Mouse (Mus musculus) adrenal gland, postnatal 14 days (tissue): ENCODE results near the gene Ecsit. TPM values are rescaled to one million over a fixed set of nuclear protein-coding genes. Genes with fewer than 3 reads are reported as not detected.
A peak's percentile ranks its signal among the peaks of the same experiment; 100 is the strongest.

Experiments
- DNase-seq: peaks from one replicate; pipeline ENCODE4 v3.0.0; 2021; ENCODE audit warnings: mixed read lengths
- microRNA-seq, 2 experiments: library from miRNA; unstranded; fragments of <30 nt; microRNA quantifications; one replicate each; pipeline ENCODE4 v1.2.0; 2021
- total RNA-seq: library from RNA; stranded (reverse); gene quantifications from 2 replicates; pipeline ENCODE4 v1.2.3, GENCODE M21; 2021

Ecsit gene
- total RNA-seq, 1 experiment from 2014 or later, result 74.9 TPM

DNA sequence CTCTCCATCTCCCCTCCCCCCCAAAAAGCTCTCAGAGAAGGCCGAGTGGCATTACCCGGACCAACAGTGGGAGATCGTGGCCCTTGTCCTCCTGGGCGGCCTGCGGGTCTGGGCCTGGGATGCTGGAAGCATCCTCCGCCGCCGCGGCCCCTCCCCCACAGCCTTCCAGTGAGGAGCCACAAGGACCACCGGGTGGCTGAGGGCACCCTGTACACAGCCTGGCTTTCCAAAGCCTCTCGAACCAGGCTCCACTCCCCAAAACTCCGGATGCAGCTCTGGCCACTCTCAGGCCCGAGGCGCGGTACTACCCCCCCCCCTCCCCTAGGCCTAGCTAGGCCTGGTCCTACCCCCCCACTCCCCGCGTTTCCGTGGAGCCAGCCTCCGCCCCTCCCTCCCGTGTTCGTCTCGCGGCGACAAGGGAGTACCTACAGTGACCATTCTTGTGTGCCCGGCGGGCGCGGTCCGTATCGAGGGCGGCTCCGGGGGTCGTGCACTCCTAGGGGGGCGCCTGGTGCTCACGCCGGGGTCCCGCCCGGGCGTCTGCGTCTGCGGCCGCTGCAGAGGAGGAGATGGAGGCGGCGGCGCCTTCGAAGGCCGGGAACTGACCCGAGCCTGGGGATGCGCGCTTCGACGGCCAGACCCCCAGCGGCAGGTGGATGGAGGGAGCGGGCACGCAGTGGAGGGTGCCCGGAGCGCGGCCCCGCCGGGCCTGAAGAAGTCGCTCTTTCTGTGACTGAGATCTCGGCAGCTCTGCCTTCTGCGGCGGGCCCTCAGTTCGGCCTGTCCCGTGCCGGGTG, 33.9 kb downstream of the Ecsit start:
- DNase-seq, result peak; percentile 35

DNA sequence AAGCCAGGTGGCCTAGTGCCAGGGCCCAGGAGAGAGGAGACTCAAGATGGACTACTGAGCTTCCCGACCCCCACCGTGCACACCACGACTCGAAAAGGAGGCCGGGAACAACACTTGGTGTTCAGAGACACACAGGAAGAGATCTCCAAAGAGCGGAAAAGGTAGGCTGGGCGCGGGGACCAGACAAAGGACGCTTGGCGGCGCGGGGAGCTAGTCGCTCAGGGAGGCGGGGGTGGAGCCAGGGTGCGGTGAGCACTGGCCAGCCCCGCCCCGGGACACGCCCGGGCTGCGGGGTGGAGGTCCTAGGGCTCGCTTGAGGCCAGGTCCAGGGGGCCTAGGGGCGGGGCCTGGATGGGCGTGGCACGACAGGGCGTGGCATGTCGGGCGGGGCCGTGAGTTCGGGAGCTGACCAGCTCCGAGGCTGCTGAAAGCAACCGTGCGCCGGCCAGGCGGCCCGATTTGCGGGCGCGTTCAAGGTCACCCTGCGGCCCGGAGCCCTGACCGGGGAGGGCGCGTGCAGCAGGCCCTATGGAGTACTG, 34.8 kb downstream of the Ecsit start:
- peak; percentile 80 for DNase-seq

DNA sequence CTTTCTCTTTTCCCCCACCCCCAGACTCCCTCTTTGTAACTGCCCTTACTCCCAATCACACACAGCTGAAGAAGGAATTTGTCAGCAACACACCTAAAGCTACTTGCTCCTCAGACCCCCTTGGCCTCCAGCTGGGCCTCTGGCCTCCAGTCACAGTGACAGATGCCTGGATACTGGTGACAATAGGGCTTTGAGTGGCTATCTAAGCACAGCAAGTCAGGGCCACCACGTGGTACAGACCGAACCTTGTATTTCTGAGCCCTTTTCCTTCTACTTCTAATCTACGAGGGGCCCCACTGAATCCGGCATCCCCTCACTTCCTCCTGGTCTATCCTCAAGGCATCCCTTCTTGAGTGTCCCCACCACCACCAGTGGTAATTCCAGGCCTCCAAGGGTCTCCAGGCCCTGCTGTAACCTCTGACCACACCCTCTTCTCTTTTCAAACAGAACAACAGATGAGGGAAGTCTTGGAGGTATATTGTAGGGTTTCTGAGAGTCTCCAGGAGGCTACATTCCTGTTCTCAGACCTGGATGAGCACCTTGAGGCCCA, 35.4 kb downstream of the Ecsit start:
- no peak for DNase-seq

DNA sequence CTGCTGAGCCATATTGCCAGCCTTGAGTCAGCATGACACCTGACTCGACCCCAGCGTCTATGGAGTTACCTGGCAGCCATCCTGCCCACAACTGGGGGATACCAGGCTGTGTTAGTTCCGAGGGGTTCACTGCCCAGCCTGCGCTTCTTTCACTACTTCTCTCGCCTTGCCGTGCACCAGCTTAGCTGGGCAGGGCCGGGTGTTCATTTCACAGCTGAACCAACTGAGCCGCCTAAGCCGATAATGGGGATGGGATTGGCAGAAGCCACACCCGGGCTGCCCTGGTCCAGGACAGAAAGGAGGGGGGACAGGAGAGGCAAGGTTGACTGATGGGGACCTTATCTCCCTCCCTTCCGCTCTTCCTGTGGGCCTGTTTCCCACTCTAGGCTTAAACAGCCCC, 35.9 kb downstream of the Ecsit start:
- no peak for DNase-seq

DNA sequence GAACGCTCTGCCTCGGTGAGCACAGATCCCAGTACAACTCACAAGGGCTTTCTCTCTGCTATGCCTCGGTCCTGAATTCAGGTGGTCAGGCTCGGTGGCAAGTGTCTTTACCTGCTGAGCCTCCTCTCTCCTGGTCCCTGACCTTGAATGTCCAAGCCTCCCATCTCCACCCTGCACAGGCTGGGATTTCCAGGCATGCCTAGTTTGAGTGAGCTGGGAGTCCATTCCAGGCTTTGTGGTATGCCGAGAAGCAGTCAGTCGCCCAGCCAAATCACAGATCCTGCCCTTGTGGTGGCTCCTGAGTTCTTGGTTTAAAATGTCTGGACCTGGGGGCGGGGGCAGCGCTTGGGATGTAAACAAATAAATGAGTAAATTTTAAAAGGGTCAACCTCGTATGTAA, 37.9 kb downstream of the Ecsit start:
- no peak for DNase-seq

DNA sequence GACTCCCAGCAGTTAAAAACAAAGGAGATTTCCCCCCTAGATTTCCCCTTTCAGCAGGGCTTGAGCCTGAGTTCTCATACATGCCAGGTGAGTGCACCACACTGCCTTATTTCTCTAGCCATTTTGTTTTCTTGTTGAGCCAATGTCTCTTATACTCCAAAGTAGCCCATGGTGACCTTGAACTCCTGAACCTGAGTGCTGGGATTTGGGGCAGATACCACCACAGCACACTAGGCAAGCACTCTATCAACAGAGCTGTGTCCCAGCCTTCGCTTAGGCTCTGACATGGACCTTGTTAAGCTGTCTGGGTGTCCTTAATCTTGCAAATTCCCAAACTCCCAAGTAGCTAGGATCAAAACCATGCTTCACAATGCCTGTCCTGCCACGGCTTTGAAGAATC, 43.4 kb downstream of the Ecsit start:
- DNase-seq, result no peak

DNA sequence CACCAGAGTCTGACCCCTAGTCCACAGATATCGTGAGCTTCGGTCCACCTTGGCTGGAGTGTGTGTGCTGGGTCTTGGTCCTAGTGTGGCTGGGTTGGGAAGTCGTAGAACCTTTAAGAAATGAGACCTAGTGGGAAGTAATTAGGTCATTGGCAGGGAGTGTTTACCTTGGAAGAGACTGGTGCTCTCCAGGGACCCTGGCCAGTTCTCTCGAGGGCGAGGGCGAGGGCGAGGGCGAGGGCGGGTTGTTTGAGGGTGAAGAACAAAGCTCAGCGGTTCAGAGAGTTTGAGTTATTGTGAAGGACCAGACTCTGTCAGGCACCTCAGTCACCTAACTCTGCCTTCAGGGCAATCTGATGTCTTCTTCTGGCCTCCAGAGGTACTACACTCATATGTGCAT, 47.4 kb downstream of the Ecsit start:
- peak; percentile 48 for DNase-seq

DNA sequence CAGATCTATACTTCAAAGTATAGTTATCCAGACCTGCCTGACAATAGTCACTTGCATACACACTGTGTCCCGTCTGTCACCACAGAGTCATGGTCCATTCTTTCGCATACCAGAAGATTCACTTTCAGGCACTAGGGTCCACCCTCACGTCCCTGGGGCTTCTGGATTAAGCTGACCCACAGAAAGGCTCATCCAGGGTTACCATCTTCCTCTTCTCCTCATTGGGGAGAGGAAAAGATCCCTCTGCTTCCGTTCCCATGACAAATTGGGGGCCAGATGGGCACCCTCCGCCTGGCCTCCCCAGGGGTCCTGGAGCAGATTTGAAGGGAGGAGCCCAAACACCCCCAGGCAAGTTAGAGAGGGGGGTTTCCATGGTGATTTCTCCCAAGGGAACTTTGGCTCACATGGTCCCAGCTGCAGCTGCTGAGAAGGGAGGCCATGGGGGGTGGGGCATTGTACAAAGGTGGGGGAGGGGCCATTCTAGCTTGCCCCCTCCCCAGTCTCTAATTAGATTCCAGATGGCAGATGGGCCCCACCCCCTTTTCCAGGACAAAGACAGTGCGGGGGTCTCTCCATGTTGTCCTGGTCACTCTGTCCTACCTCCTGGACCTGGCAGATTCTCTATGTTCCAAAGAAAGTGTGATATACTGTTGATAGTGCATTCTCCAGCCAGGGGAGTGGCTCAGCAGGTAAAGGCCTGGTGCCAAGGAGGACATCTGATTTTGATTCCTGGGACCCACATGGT, 49.8 kb downstream of the Ecsit start:
- DNase-seq, result no peak

DNA sequence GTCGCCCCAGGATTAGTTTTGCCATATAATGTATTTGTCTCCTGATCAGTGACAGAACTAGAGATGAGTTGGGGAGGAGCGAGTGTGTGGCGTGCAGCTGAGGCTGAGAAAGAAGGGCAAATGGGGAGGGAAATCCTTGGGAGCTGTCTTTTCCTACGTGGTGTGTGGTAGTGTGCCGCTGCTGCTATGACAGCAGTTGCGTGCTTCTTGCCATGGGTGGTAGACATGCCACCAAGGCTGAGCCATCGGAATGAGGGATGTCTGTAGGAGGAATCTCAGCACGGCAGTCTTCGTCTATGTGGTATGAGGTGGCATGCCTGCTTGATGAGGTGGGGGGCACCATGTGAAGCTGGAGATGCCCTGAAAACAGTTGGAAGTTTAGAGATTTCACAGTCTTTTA, 54.9 kb downstream of the Ecsit start:
- no peak for DNase-seq

DNA sequence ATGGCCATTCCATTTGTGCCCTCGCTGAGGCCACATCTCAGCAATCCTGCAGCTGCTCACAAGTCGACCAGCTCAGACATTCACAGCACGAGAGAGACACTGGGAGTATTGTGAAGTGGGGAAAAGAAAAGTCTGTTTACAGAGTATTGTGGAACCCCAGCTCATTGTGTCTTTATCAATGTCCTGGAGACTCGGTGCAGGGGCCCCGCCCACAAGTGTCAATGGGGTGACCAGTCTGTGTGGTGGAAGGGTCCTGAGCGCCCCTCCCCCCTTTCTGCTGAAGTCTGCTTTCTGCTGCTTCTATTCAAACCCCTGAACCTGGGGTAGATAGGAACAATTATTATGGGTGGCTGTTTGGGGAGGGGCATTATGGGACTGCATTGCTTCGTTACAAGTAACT, 56.8 kb downstream of the Ecsit start:
- no peak for DNase-seq

DNA sequence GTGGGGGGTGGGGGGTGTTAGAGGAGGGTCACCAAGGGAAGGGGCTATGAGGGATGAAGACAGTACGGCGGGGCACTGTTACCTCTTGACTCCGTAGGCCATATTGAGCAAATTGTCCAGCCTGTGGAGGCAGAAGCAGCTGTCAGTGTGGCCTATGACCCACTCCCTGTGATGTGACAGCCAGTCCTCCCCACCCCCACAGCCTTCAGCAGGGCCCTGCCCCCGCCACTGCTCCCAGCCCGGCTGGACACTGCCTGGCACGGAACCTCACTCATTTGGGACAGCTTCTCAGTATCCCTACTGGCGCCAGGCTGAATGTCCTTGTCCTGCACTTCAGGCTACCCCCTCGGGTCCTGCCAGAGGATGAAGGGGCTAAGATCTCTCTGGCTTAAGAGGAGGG, 60.6 kb downstream of the Ecsit start:
- DNase-seq, result peak; percentile 39

Small RNA genes within 50 kb of the gene (microRNA-seq; reads per million reads assigned to microRNA genes)
- 0 reads per million in 2 experiments for gene Mir7084

Other genes with a start within 250 kb of the Ecsit start
- gene Angptl8, start 249.9 kb downstream of the Ecsit start, total RNA-seq, result 5.1 and 10.2 TPM in 2 replicates
- gene Dock6, start 232.8 kb downstream of the Ecsit start, total RNA-seq, result 46.0 and 49.2 TPM in 2 replicates
- 30.2 and 35.6 TPM in 2 replicates for gene Rab3d, start 167.2 kb downstream of the Ecsit start, total RNA-seq
- 6.5 and 8.5 TPM in 2 replicates for gene Ccdc159, start 158.0 kb downstream of the Ecsit start, total RNA-seq
- 203 and 258 TPM in 2 replicates for gene Tmem205, start 157.9 kb downstream of the Ecsit start, total RNA-seq
- gene Plppr2, start 148.4 kb downstream of the Ecsit start, total RNA-seq, result 25.5 and 31.0 TPM in 2 replicates
- gene Swsap1, start 129.7 kb downstream of the Ecsit start, total RNA-seq, result 13.1 and 13.7 TPM in 2 replicates
- 3.8 and 4.1 TPM in 2 replicates for gene Epor, start 121.9 kb downstream of the Ecsit start, total RNA-seq
- gene Rgl3, start 96.0 kb downstream of the Ecsit start, total RNA-seq, result 18.1 and 19.0 TPM in 2 replicates
- 0.45 and 0.56 TPM in 2 replicates for gene Ccdc151, start 82.8 kb downstream of the Ecsit start, total RNA-seq
- 133 and 135 TPM in 2 replicates for gene Prkcsh, start 82.6 kb downstream of the Ecsit start, total RNA-seq
- gene Elavl3, start 33.4 kb downstream of the Ecsit start, total RNA-seq, result 2.4 and 3.0 TPM in 2 replicates
- not detected in 2 replicates for gene Gm49318, start 14.2 kb downstream of the Ecsit start, total RNA-seq
- gene Zfp653, start 14.1 kb downstream of the Ecsit start, total RNA-seq, result 9.1 and 10.1 TPM in 2 replicates
- gene Cnn1, start 13.8 kb upstream of the Ecsit start, total RNA-seq, result 0.56 and 7.1 TPM in 2 replicates
- gene Elof1, start 31.7 kb upstream of the Ecsit start, total RNA-seq, result 66.9 and 74.2 TPM in 2 replicates
- 30.3 and 39.2 TPM in 2 replicates for gene Acp5, start 50.3 kb upstream of the Ecsit start, total RNA-seq
- 47.7 and 51.8 TPM in 2 replicates for gene Pigyl, start 71.4 kb upstream of the Ecsit start, total RNA-seq
- gene Zfp872, start 102.7 kb upstream of the Ecsit start, total RNA-seq, result 1.2 and 2.0 TPM in 2 replicates
- gene Zfp809, start 140.3 kb upstream of the Ecsit start, total RNA-seq, result 33.5 and 39.9 TPM in 2 replicates
- 0.96 and 1.4 TPM in 2 replicates for gene Zfp599, start 174.5 kb upstream of the Ecsit start, total RNA-seq
- 8.0 and 10.2 TPM in 2 replicates for gene Zfp810, start 222.2 kb upstream of the Ecsit start, total RNA-seq